Mouse (Mus musculus) kidney, postnatal 14 days (tissue): ENCODE results near the gene 4930474N05Rik.

Source experiments
- DNase-seq: peaks from one replicate; pipeline ENCODE4 v3.0.0; 2022; ENCODE audit warnings: mixed read lengths

Gene 4930474N05Rik

GRCm38 (mm10) chr14:36094617-36095016 lies at the start of gene 4930474N05Rik:
Gene 4930474N05Rik (plus strand): TSS chr14:36094917.
- DNase-seq = no peak

- DNase-seq = peak; percentile 13
These were observed 45.8 kb upstream of the 4930474N05Rik start for GRCm38 (mm10) chr14:36048746-36049391.

GRCm38 (mm10) chr14:36053281-36053680 lies 41.4 kb upstream of the 4930474N05Rik start:
- DNase-seq = no peak

- no peak for DNase-seq
These were observed 3.8 kb downstream of the 4930474N05Rik start for GRCm38 (mm10) chr14:36098528-36098927.

GRCm38 (mm10) chr14:36099647-36100046 lies 4.9 kb downstream of the 4930474N05Rik start:
- no peak for DNase-seq

- no peak for DNase-seq
These were observed 6.0 kb downstream of the 4930474N05Rik start for GRCm38 (mm10) chr14:36100731-36101130.

- no peak for DNase-seq
These were observed 19.8 kb downstream of the 4930474N05Rik start for GRCm38 (mm10) chr14:36114481-36114880.

GRCm38 (mm10) chr14:36123775-36124335 lies 29.1 kb downstream of the 4930474N05Rik start:
- DNase-seq = no peak

GRCm38 (mm10) chr14:36135749-36136148 lies 41.0 kb downstream of the 4930474N05Rik start:
- DNase-seq = no peak

GRCm38 (mm10) chr14:36137696-36138095 lies 43.0 kb downstream of the 4930474N05Rik start:
- no peak for DNase-seq

- DNase-seq = no peak
These were observed 50.5 kb downstream of the 4930474N05Rik start for GRCm38 (mm10) chr14:36145261-36145660.
